In genomic region chr9:116290896-116291295, GRCm38 (mm10) we compare ENCODE assay signal across 18 mouse cellular contexts.
DNase-seq lines count a peak whose midpoint lies in the region; ATAC-seq and TF ChIP-seq lines count a peak whose summit lies in the region.
"Had no signal": no experiment of that assay in that cellular context is flagged by ENCODE, and none has a peak within 500 bp of the region (broad histone marks: within the 10 kb centered on the region; RNA-seq: fewer than 3 reads in every experiment).

No protein-coding gene starts in this region.

- no peak overlapping the region for H3K27ac ChIP-seq in kidney, adult 2 months (ENCODE audit: insufficient read depth, low read depth, low read length)
- no peak overlapping the region for H3K27ac ChIP-seq in lung, postnatal 0 days (ENCODE audit: low read length)
- H3K27ac ChIP-seq: forebrain, embryonic 12.5 days; hindbrain, embryonic 10.5 days; hindbrain, embryonic 14.5 days had no signal

- no peaks in the 10 kb centered on the region for H3K27me3 ChIP-seq in kidney, adult 2 months (replicated peaks; ENCODE audit: control insufficient read depth, insufficient read depth, low read length)
- no peaks in the 10 kb centered on the region for H3K27me3 ChIP-seq in lung, postnatal 0 days (replicated peaks; ENCODE audit: insufficient read depth, low read length)
- H3K27me3 ChIP-seq: embryonic facial prominence, embryonic 13.5 days; forebrain, embryonic 12.5 days; heart, embryonic 12.5 days had no signal

- 0 out of 2 replicates have a peak, but pooled peaks have one; percentile 15 for TF ChIP-seq CTCF in kidney, adult 2 months (conservative IDR thresholded peaks at IDR 0.05; ENCODE audit: insufficient read depth, insufficient read length, low read depth, low read length)
- TF ChIP-seq CTCF in lung, postnatal 0 days (IDR thresholded peaks at IDR 0.05) = peak; percentile 31; the same call in 1 of the 2 replicates
- TF ChIP-seq CTCF in lung, adult 2 months (IDR thresholded peaks at IDR 0.05; ENCODE audit: insufficient read depth, low read length) = no peak

- H3K4me3 ChIP-seq in kidney, adult 2 months (ENCODE audit: insufficient read depth, low read depth, low read length) = no peak overlapping the region
- H3K4me3 ChIP-seq in lung, postnatal 0 days (ENCODE audit: low read depth, low read length) = no peak overlapping the region
- H3K4me3 ChIP-seq in lung, adult 2 months (replicated peaks; ENCODE audit: extremely low read depth, low read depth, low read length) = no peak overlapping the region
- H3K4me3 ChIP-seq: embryonic facial prominence, embryonic 13.5 days; forebrain, embryonic 12.5 days; heart, embryonic 12.5 days; hindbrain, embryonic 10.5 days had no signal

- H3K4me1 ChIP-seq in kidney, adult 2 months (ENCODE audit: control insufficient read depth, insufficient read depth, low read length) = peaks cover 3% of the 10 kb centered on the region; the same call in 1 of the 2 replicates
- 0 out of 2 replicates have a peak, but pooled peaks cover 2% of the 10 kb centered on the region for H3K4me1 ChIP-seq in lung, postnatal 0 days (ENCODE audit: insufficient read depth, low read depth, low read length)
- H3K4me1 ChIP-seq in lung, adult 2 months (ENCODE audit: control insufficient read depth, insufficient read depth, low read length) = peaks cover 3% of the 10 kb centered on the region; the same call in 1 of the 2 replicates
- H3K4me1 ChIP-seq: forebrain, embryonic 12.5 days had no signal

- WGBS in kidney, adult 2 months = 48% methylated on average over 1 of the region's 1 CpGs
- 66% methylated on average over 1 of the region's 1 CpGs for WGBS in lung, postnatal 0 days
- WGBS in lung, adult 2 months = 66% methylated on average over 1 of the region's 1 CpGs

- H3K4me2 ChIP-seq in lung, postnatal 0 days (replicated peaks; ENCODE audit: low read depth, low read length) = no peak overlapping the region
- H3K4me2 ChIP-seq: embryonic facial prominence, embryonic 13.5 days; forebrain, embryonic 12.5 days; heart, embryonic 12.5 days; hindbrain, embryonic 14.5 days had no signal

- ATAC-seq in lung, postnatal 0 days = no peak
- ATAC-seq: forebrain, embryonic 16.5 days had no signal

- peak; percentile 34 for DNase-seq in kidney, adult 2 months
- no peak for DNase-seq in kidney, adult 8-10 months
- no peak for DNase-seq in lung, postnatal 0 days (ENCODE audit: low spot score)
- DNase-seq in lung, adult 2 months = no peak
- peak; percentile 51 for DNase-seq in adipocyte (ENCODE audit: low spot score)
- no peak for DNase-seq in left cerebral cortex, adult 18-20 months (ENCODE audit: low spot score in 2 of 2)
- DNase-seq: adrenal gland, adult 8-10 months; adrenal gland, postnatal 36 days; cerebellum, adult 2 months; cerebellum, postnatal 14 days; gastrocnemius, postnatal 10 days; heart, adult 18-20 months had no signal

- H3K36me3 ChIP-seq in kidney, adult 2 months (ENCODE audit: control insufficient read depth, insufficient read depth, low read length) = no peaks in the 10 kb centered on the region
- no peaks in the 10 kb centered on the region for H3K36me3 ChIP-seq in lung, postnatal 0 days (ENCODE audit: insufficient read depth, low read length)
- H3K36me3 ChIP-seq: embryonic facial prominence, embryonic 13.5 days; forebrain, embryonic 12.5 days; heart, embryonic 12.5 days; hindbrain, embryonic 10.5 days had no signal

- no peak for TF ChIP-seq POLR2A in kidney, adult 2 months (IDR thresholded peaks at IDR 0.05; ENCODE audit: low read depth, low read length)
- no peak for TF ChIP-seq POLR2A in lung, adult 2 months (IDR thresholded peaks at IDR 0.05; ENCODE audit: borderline replicate concordance, extremely low read depth, low read depth, low read length)

- H3K9me3 ChIP-seq in lung, postnatal 0 days (ENCODE audit: low read length) = no peaks in the 10 kb centered on the region
- H3K9me3 ChIP-seq: embryonic facial prominence, embryonic 13.5 days; forebrain, embryonic 12.5 days; heart, embryonic 12.5 days; hindbrain, embryonic 10.5 days had no signal

- no peak for TF ChIP-seq EP300 in lung, postnatal 0 days (IDR thresholded peaks at IDR 0.05)

- H3K9ac ChIP-seq in lung, postnatal 0 days (replicated peaks; ENCODE audit: low read depth) = no peak overlapping the region
- H3K9ac ChIP-seq: embryonic facial prominence, embryonic 13.5 days; forebrain, embryonic 12.5 days; heart, embryonic 12.5 days; hindbrain, embryonic 14.5 days had no signal

Comparison
In these comparisons a context has a peak if more than half of its experiments do, and no peak if none do; other contexts are left out.
1. DNase-seq: peak in kidney, adult 2 months (single experiment) and adipocyte (single experiment); none in kidney, adult 8-10 months (0 of 2), lung, postnatal 0 days (single experiment), lung, adult 2 months (single experiment) and left cerebral cortex, adult 18-20 months (0 of 2).